Mouse (Mus musculus) hindbrain, embryonic 11.5 days (tissue): ENCODE data around the gene Etfa. TPM values are rescaled to one million over a fixed set of nuclear protein-coding genes. Genes with fewer than 3 reads are reported as not detected.

ENCODE experiments used
- ATAC-seq: fragments of 200-750 bp; cut with Nextera tagmentation; 2 replicates; pipeline ENCODE4 v1.8.0; 2017; ENCODE audit warnings: mild to moderate bottlenecking, moderate TSS enrichment, moderate library complexity; ENCODE audit not compliant: low FRiP score
- DNase-seq: peaks from one replicate; pipeline ENCODE4 v3.0.0-alpha.2; 2015; ENCODE audit warnings: low spot score
- H3K27ac ChIP-seq: fragments of 300-500 bp; sonication (generic); 2 replicates; pipeline ENCODE4 v1.5.1; 2014; ENCODE audit warnings: mild to moderate bottlenecking, low read depth, low read length
- H3K27me3 ChIP-seq: fragments of 300-500 bp; sonication (generic); 2 replicates; pipeline ENCODE4 v1.6.1; 2014; ENCODE audit warnings: mild to moderate bottlenecking, low read length, moderate library complexity, mixed read lengths; ENCODE audit not compliant: control insufficient read depth, insufficient read depth
- H3K36me3 ChIP-seq: fragments of 300-500 bp; sonication (generic); 2 replicates; pipeline ENCODE4 v1.6.1; 2014; ENCODE audit warnings: mild to moderate bottlenecking, low read length, moderate library complexity, mixed read lengths; ENCODE audit not compliant: control insufficient read depth, insufficient read depth
- H3K4me1 ChIP-seq: fragments of 300-500 bp; sonication (generic); replicated peaks from 2 replicates; pipeline ENCODE4 v1.6.1; 2014; ENCODE audit warnings: low read length, mixed read lengths; ENCODE audit not compliant: control insufficient read depth, insufficient read depth
- H3K4me2 ChIP-seq: fragments of 300-500 bp; sonication (generic); replicated peaks from 2 replicates; pipeline ENCODE4 v1.6.1; 2014; ENCODE audit warnings: mild to moderate bottlenecking, low read depth, low read length
- H3K4me3 ChIP-seq: fragments of 300-500 bp; sonication (generic); 2 replicates; pipeline ENCODE4 v1.5.1; 2014; ENCODE audit warnings: low read depth, low read length
- H3K9ac ChIP-seq: fragments of 300-500 bp; sonication (generic); 2 replicates; pipeline ENCODE4 v1.6.1; 2014; ENCODE audit warnings: low read depth, low read length
- H3K9me3 ChIP-seq: fragments of 300-500 bp; sonication (generic); 2 replicates; pipeline ENCODE4 v1.6.1; 2016; ENCODE audit warnings: low read length; ENCODE audit not compliant: control insufficient read depth
- WGBS: fragments of 180-500 bp; shearing (Covaris S2); extraction: QIAGEN DNeasy Blood & Tissue Kit; methylation state at CpG from one replicate; pipeline ENCODE4 v1.1.7; 2014; 5-methylcytosine and 5-hydroxymethylcytosine counted together
- polyA plus RNA-seq: library from polyadenylated mRNA; unstranded; fragments of >200 nt; fragmentation: Nextera tagmentation; extraction: Ambion mirVana; gene quantifications from 2 replicates; pipeline ENCODE4 v1.2.1, GENCODE M21; 2014

Etfa gene
- polyA plus RNA-seq, 1 experiment from 2014 or later: 131 TPM

DNA sequence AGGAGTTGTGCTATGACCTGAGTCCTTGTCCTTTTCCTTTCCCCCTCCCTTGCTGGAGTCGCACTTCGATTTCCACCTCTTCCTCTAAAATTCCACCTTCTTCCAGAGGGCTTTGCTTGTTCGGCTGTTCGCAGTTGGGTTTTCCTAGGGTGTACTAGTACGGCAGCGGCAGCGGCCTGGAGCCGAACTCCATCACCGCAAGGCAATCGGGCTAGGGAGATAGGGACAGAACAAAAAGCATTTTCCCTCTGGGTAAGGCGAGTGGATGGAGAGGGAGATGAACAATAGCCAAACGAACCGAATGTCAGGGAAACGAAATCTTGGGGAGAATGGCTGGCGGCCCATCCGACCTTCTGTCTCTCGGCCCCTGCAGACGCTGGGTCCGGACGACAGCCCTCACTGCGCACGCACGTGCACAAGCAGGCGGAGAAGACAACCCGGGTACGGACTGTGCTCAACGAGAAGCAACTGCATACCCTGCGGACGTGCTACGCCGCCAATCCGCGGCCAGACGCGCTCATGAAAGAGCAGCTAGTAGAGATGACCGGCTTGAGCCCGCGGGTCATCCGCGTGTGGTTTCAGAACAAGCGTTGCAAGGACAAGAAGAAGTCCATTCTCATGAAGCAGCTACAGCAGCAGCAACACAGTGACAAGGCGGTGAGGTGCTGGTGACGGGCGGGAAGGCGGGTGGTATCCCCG is 31.8 kb upstream of the Etfa start:
- H3K9ac ChIP-seq: 0 out of 2 replicates have a peak overlapping the region, but pooled peaks have one; percentile 3
- H3K9me3 ChIP-seq: no peaks in the 10 kb centered on the region
- ATAC-seq: no peak
- WGBS: 1% methylated on average over 45 of the region's 46 CpGs
- no peak overlapping the region for H3K27ac ChIP-seq
- peak overlapping the region; percentile 30 for H3K4me2 ChIP-seq
- DNase-seq: no peak
- H3K36me3 ChIP-seq: no peaks in the 10 kb centered on the region
- peak overlapping the region; percentile 12 for H3K4me3 ChIP-seq
- peaks cover 86% of the 10 kb centered on the region for H3K27me3 ChIP-seq
- H3K4me1 ChIP-seq: peaks cover 10% of the 10 kb centered on the region

DNA sequence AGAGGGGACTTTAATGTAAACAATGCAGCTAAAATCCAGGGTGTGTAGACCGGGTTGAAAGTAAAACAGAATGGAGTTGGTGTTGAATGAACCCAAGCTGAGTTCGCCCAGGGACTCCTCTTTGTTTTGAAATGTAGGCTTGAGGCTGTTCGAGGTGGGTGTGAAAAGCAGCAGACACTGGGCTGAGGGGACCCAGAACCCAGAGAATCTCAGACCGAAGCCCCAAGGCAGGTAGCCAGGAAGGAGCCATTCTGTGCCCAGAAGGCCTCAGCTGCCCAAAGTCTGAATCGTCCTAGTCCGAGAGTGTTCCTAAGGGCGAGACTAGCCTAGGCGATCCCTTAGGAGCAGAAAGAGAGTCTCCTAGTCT is 31.3 kb upstream of the Etfa start:
- ATAC-seq (no peak), DNase-seq (peak; percentile 62)
- Histone ChIP-seq H3K9me3 (no peaks in the 10 kb centered on the region), H3K4me1 (peaks cover 10% of the 10 kb centered on the region), H3K9ac (no peak overlapping the region), H3K36me3 (no peaks in the 10 kb centered on the region), H3K27ac (no peak overlapping the region), H3K4me3 (peak overlapping the region; percentile 23), H3K27me3 (peaks cover 86% of the 10 kb centered on the region), H3K4me2 (no peak overlapping the region)
- 2% methylated on average over 8 of the region's 8 CpGs for WGBS

DNA sequence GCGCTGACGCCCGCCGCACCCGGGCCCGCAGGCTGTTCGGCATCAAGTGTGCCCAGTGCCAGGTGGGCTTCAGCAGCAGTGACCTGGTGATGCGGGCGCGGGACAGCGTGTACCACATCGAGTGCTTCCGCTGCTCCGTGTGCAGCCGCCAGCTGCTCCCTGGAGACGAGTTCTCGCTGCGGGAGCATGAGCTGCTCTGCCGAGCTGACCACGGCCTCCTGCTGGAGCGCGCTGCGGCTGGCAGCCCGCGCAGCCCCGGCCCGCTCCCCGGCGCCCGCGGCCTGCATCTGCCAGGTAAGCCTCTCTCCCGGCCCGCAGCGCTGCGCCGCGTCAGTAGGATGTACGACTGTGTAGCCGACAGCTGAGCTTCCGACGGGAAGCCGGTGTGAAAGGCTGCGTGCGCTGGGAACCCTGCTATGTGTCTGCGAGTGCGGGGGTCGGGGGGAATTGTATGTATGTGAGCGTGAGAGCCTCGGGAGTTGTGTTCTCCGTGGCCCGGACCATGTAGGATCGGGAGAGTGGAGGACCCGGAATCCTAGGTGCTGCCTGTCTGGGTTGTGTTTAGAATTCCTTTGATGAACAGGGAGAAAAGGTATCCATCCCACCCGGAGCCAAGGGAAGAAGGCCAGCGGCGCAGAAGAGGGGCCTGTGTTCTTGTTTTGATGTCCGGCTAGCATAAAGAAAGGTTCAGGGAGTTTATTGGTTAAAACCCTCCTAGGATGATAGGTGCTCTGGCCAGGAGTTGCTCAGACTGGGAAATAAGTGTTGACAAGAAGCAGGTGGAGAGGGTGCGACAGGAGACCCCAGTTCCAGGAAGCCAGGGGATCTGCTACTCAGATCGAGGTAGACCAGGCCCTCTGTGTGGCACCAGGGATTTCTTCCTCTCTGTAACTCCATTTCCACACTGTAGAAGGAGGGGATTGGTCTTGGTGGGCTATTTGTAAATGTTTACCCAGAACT is 30.6 kb upstream of the Etfa start:
- Histone ChIP-seq H3K27me3 (peaks cover 86% of the 10 kb centered on the region), H3K36me3 (no peaks in the 10 kb centered on the region), H3K4me2 (peak overlapping the region; percentile 28), H3K9me3 (no peaks in the 10 kb centered on the region), H3K4me3 (peak overlapping the region; percentile 23), H3K27ac (no peak overlapping the region), H3K4me1 (peaks cover 10% of the 10 kb centered on the region), H3K9ac (peak overlapping the region; percentile 37)
- ATAC-seq (no peak), DNase-seq (peak; percentile 65)
- 1% methylated on average over 57 of the region's 59 CpGs for WGBS

DNA sequence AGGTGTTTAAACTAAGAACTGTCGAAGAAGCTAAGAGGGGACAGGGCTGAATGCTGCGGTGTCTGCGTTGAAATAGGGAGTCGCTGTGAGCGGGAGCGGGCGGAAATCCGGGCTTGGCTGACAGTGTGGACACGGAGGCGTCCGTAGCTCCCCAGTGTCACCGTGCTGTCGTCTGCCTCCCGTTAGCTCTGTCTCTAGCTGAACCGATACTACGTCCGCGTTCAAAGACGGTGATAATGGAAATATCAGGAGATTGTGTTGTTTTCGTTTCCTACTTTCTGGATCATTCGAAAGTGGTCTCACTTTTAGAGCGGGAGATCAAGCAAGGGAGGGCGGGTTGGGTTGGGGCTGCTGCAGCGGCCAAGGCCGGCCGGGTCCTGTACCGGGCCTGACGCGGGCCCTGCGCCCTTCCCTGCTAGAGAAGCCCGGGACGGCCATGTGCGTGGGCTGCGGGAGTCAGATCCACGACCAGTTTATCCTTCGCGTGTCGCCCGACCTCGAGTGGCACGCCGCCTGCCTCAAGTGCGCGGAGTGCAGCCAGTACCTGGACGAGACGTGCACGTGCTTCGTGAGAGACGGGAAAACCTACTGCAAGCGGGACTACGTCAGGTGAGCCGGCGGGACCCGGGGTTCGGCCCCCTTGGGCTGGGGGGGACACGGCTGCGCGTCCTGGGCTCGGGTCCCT is 29.8 kb upstream of the Etfa start:
- Histone ChIP-seq H3K9ac (peak overlapping the region; percentile 37; the same call in 1 of the 2 replicates), H3K27me3 (peaks cover 87% of the 10 kb centered on the region), H3K4me2 (peak overlapping the region; percentile 28), H3K36me3 (no peaks in the 10 kb centered on the region), H3K27ac (no peak overlapping the region), H3K4me1 (peaks cover 10% of the 10 kb centered on the region), H3K9me3 (no peaks in the 10 kb centered on the region), H3K4me3 (peak overlapping the region; percentile 23)
- peak; percentile 68 for DNase-seq
- ATAC-seq: no peak
- WGBS: under 1% methylated on average over 59 of the region's 59 CpGs

DNA sequence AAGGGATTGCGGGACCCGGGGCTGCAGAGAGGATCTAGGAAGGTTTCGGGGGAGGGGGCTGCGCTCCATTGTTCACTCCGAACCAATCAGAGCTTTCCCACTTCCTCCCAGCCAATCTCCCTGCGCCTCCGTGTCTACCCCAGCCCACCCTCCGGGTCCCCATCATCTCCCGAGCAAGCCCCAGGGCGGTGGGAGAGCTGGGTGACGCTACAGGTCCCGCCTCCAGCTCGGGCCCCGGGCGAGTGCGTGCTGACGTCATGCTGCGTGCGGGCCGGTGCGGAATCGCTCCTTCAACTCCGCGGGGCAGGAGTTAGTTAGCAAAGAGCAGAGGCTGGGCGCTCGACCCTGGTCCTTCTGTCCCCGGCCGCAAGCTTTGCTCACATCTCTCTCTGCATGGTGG is 28.8 kb upstream of the Etfa start:
- 0% methylated on average over 28 of the region's 28 CpGs for WGBS
- no peaks in the 10 kb centered on the region for H3K9me3 ChIP-seq
- peaks cover 84% of the 10 kb centered on the region for H3K27me3 ChIP-seq
- H3K4me2 ChIP-seq: peak overlapping the region; percentile 59
- H3K4me1 ChIP-seq: peaks cover 10% of the 10 kb centered on the region
- no peak overlapping the region for H3K27ac ChIP-seq
- DNase-seq: peak; percentile 91
- H3K4me3 ChIP-seq: peak overlapping the region; percentile 35
- no peak overlapping the region; the same call in 1 of the 2 replicates for H3K9ac ChIP-seq
- no peaks in the 10 kb centered on the region for H3K36me3 ChIP-seq
- peak; percentile 97 for ATAC-seq

DNA sequence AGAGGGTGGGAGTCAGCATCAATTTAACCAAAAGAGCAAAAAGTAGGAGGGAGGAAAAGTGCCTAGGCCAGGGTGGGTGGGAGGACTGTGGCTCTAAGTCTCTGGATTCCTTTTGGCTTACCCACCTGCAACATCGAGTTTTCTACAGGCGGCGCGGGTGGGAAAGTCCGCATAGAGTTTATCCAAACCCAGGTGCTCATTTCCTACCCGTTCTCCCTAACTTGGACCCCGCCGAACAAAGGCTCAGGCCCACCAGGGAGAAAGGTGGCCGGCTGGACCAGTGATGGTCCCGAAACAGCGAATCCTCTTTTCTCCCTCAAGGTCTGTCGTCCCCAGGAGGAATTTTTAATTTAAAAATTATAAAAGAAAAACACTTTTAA is 28.3 kb upstream of the Etfa start:
- H3K9ac ChIP-seq: no peak overlapping the region; the same call in 1 of the 2 replicates
- 1% methylated on average over 12 of the region's 12 CpGs for WGBS

DNA sequence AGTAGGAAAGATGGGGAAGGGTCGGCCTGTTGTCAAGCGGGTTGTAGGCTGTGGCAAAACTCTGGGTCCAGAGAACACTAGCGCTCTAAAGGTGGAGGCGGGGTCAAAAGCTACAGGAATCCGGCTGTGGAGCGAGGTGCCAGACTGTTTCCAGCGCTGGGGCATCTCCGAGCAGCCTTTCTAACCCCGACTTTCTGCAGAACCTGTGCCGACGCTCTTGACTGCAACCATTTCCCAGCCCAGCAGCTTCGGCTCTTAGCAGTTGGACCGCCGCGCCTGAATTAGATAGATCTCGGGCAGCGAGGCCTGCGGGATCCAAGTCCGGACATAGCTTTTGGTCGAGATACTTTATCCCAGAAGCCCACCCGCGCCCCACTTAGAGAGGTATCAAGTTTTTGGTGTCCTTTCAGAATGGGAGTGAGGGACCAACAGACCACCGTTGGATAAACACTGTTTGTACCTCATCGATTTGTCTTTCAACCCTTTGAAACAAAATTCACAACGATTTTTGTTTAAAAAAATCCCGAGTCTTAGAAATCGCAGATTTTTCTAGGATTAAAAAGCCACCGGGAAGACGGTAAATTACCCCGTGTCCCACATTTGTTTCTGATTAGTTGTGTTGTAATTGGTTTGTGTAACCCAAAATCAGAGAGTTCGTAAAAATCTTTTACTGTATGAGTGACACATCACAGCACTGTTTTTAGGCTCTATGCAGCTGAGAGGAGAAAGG is 27.8 kb upstream of the Etfa start:
- no peak for ATAC-seq
- Histone ChIP-seq H3K27ac (no peak overlapping the region), H3K4me3 (peak overlapping the region; percentile 35), H3K27me3 (peaks cover 73% of the 10 kb centered on the region), H3K9me3 (no peaks in the 10 kb centered on the region), H3K36me3 (no peaks in the 10 kb centered on the region), H3K4me2 (peak overlapping the region; percentile 59), H3K4me1 (peaks cover 8% of the 10 kb centered on the region), H3K9ac (no peak overlapping the region)
- peak; percentile 65 for DNase-seq
- WGBS: 2% methylated on average over 31 of the region's 31 CpGs

More for the DNA sequence above, 28.3 kb upstream of the Etfa start:
- peak overlapping the region; percentile 35 for H3K4me3 ChIP-seq
- peak overlapping the region; percentile 59 for H3K4me2 ChIP-seq
- no peaks in the 10 kb centered on the region for H3K9me3 ChIP-seq
- no peaks in the 10 kb centered on the region for H3K36me3 ChIP-seq
- peaks cover 10% of the 10 kb centered on the region for H3K4me1 ChIP-seq
- no peak overlapping the region for H3K27ac ChIP-seq
- DNase-seq: peak; percentile 57
- ATAC-seq: 0 out of 2 replicates have a peak, but pooled peaks have one; percentile 10
- peaks cover 79% of the 10 kb centered on the region for H3K27me3 ChIP-seq

DNA sequence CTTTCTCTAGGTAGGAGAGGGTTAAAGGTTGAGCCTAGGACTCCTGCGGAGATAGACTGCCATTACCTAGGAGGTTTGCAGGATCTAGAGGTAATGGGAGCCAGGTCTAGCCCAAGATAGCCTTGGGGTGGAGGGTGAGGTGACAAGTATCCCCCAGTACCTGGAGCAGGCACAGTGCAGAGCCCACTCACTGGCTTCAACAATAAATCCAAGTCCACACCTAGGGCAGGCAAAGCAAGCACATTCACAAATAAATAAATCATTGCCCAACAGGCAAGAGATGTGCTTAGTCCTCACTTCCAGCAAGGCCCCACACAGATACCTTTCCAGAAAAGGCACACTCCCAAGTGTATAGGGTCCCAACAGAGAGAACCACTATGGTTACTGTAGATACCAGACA is 27.0 kb upstream of the Etfa start:
- Histone ChIP-seq H3K4me3 (no peak overlapping the region), H3K27ac (no peak overlapping the region), H3K36me3 (no peaks in the 10 kb centered on the region), H3K4me2 (no peak overlapping the region), H3K27me3 (peaks cover 65% of the 10 kb centered on the region), H3K9ac (no peak overlapping the region), H3K4me1 (peaks cover 7% of the 10 kb centered on the region; the same call in 1 of the 2 replicates), H3K9me3 (no peaks in the 10 kb centered on the region)
- WGBS: 5% methylated on average over 1 of the region's 1 CpGs
- DNase-seq (no peak), ATAC-seq (no peak)
